Mouse (Mus musculus) layer of hippocampus, postnatal 25 days (tissue): ENCODE data around the gene Erbb3. TPM values are rescaled to one million over a fixed set of nuclear protein-coding genes. Genes with fewer than 3 reads are reported as not detected.
"Not testable (repeated sequence)": the region's sequence is repeated elsewhere in the genome, so short reads cannot be mapped to it uniquely, and the experiment has no call there.

Source experiments
- DNase-seq, 2 experiments: peaks; one replicate each; pipeline ENCODE4 v3.0.0; 2022; ENCODE audit warnings: mixed read lengths in 2 of 2, low spot score in 1 of 2; ENCODE audit errors: extremely low spot score in 1 of 2
- total RNA-seq, 2 experiments: library from RNA; stranded (reverse); gene quantifications; 2 replicates each; pipeline ENCODE4 v1.2.3; 2021

Erbb3 gene
- 1 to 10 TPM; 9.7 to 10.0 TPM for total RNA-seq

DNA sequence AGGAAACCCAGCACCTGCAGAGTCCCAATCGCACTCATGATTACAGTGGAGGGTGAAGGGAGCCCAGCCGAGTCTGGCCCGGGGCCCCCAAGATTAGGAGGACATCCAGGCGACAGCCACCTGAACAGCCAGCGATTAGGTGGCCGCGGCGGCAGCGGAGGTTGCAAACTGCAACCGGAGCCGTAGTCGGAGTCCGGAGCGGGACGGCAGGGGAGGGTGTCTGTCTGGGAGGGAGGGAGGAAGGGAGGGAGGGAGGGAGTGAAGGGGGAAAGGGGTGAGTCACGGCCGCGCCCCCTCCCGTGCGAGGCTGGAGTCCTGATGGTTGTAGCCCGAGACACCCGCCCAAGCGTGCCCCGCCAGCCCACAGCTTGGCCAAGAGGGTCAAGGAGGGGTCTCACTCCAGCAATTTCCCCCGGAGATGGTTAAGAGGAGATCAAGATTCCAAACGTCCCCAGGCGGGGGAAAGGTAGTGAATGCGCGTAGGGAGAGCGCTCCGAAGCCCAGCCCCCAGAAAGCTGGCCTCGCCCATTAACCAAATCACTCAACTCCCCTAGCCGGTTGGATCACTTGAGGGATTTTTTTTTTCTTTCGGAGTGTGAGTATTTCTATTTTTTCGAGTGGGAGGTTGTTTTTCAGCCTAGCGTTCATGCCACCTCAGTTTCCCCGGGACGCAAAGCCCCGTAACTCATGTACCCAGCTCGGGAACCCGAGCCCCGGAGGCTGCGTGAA is at the start of gene Erbb3:
TSS of gene Erbb3 (minus strand) at position 189 of the 729 bp plus-strand sequence.
- no peak for DNase-seq

- no peak for DNase-seq
Observed at GRCm38 (mm10) chr10:128637011-128637410, 47.6 kb upstream of the Erbb3 start.

- no peak for DNase-seq
Observed at GRCm38 (mm10) chr10:128636561-128636960, 47.1 kb upstream of the Erbb3 start.

DNA sequence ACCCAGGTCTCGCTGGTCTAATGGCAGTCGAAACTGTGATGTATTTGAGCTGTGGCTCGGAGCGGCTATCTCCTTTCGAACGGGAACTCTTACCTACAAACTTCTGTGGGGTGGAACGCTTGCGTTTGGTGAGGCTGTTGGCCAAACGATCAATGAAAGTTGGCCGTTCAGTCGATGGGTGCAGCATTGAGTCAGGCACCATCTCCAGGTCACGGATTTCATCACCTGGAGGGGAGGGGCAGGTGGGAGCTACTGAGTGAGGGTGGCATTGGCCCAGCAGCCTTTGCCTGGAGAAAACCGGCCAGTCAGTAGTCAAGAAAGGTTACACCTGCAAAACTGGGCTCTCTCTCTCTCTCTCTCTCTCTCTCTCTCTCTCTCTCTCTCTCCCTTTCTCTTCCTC is 46.2 kb upstream of the Erbb3 start:
- no peak for DNase-seq

GRCm38 (mm10) chr10:128631571-128631970 is 42.1 kb upstream of the Erbb3 start:
- DNase-seq, result no peak

DNA sequence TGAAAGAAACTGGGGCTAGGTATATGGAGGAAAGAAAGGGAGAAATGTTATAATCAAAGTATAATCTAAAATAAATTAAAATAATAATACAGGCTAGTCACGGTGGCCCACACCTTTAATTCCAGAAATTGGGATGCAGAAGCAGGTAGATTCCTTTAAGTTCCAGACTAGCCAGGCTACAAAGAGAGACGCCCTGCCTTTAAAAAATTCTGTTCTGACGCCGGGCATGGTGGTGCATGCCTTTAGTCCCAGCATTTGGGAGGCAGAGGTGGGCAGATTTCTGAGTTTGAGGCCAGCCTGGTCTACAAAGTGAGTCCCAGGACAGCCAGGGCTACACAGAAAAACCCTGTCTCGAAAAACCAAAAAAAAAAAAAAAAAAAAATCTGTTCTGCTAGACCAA is 40.9 kb upstream of the Erbb3 start:
- DNase-seq, result not testable (repeated sequence)

DNA sequence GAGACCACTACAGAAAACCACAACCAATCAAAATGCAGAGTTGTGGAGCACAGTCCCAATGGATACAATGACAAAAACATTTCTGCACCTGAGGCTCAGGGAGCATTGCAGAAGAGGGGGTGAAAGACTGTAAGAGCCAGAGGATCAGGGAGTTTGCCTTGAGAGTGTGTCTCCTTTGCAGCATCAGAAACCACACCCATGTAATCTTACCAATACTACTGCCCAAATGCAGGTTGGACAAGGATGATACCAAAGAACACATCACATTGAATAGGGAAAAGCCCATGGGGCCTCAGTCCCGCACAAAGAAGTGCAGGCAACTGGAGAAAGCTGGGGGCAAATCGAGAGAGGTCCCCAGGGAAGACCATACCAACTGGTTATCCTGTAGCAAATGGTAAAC is 40.3 kb upstream of the Erbb3 start:
- DNase-seq, result no peak

DNA sequence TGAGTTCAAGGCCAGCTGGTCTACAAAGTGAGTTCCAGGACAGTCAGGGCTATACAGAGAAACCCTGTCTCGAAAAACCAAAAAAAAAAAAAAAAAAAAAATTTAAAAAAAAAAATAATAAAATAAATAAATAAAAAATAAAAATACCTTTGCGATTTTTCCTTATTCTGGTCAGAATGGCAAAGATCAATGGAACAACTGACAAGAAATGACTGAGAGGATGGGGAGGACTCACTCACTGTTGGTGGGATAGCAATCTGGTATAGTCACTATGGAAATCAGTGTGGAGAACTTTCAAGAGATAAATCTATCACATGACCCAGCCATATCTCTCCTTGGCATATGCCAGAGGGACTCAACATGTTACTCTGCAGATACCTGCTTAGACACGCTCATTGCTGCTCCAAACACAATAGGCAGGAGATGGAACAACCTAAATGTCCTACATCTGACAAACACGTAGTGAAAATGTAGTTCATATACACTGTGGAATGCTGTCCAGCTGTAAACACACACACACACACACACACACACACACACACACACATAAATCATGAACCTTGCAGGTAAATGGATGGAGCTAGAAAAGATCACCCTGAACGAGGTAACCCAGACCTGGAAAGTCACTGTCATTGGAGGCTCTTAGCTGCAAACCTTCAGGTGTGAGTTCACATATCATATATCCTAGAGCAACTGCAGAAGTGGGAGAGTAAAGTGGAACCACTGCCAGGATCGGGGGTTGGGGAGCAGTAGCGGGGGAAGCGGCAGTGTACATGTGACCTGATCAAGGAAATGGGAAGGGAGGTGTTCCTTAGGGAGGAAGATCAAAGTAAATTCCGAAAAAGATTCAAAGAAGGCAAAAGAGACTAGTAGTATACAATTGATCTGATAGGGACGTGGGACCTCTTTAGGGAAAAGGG is 38.2 kb upstream of the Erbb3 start:
- DNase-seq, result no peak

- peak; percentile 78 to 79 for DNase-seq
Observed at GRCm38 (mm10) chr10:128626311-128627310, 37.2 kb upstream of the Erbb3 start, which contains the start of gene Rps26. Gene Rps26, minus strand, starts transcription at chr10:128626747.

DNA sequence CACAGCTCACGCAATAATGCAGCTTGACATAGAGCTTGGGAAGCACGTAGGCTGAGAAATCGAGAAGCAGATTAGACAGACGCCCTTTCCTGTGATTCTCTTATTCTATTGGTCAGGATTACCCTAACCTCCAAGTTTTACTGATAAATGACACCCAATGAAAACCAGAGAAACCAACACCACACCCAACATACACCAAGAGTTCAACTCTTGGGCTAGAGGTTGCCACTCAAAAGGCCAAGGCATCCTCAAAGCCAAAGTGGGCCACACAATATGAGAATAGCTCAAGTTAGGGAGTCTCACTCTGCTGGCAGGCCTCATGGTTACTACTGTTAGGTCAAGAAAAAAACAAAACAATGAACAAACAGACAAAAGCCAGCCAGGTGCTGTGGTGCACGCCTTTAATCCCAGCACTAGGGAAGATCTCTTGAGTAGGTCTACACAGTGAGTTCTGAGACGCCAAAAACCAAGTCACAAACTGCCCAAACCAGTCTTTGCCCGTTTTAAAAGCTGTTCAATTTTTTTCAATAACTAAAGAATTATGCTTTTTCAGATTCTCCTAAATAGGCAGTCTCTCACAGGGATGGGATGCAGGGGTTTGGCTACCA is 35.9 kb upstream of the Erbb3 start:
- no peak for DNase-seq

DNA sequence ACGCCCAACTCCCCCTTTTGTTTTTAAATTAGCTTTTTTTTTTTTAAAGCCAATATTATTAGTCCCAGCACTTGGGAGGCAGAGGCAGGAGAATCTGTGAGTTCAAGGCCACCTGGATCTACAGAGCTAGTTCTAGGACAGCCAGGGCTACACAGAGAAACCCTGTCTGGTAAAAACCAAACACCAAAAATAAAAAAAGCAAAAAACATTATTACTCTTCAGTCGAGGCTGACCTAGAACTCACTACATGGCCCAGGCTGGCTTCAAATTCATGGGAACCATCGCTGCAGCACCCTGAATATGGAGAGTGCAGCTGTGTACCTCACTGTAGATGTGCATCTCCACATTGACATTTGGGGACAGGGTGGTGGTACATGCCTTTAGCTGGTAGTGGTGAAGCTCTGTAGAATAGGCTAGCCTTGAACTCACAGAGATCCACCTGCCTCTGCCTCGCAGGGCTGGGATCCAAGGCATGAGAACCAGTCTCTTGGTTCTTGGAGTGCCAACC is 33.7 kb upstream of the Erbb3 start:
- not testable (repeated sequence) for DNase-seq

DNA sequence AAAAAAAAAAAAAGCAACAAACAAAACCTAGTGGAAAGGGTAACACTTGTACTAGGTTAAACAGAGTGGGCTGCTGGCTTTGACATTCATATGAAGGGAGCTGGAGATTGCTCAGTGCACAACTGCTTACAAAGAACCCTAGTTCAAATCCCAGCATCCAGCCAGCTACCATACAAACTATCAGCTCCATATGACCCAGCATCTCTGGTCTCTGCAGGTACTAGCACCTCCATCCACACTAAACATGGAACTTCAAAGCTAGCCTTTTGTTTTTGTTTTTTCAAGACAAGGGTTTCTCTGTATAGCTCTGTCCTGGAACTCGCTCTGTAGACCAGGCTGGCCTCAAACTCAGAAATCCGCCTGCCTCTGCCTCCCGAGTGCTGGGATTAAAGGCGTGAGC is 33.2 kb upstream of the Erbb3 start:
- no peak for DNase-seq

DNA sequence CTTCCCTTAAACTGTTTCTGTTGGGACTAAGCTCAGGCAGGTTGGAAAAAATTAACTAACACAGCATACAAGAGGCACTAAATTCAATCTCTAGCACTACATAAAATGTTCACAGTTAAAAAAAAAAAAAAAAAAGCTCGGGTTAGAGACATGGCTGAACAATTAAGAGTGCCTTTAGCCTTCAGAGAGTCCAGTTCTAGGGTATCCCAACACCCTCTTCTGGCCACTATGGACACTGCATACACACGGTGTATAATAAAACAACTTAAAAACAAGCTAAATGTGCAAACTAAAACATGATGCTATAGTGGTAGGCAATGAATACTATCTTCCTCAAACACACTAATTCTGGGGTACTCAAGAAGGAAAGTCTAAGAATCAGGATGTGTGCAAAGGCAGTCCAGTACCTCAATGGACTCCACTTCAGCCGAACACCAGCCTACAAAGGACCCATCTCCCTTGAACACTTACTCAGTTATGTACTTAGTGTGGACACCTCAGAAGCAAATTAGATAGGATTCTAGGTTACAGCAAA is 32.6 kb upstream of the Erbb3 start:
- DNase-seq, result no peak

DNA sequence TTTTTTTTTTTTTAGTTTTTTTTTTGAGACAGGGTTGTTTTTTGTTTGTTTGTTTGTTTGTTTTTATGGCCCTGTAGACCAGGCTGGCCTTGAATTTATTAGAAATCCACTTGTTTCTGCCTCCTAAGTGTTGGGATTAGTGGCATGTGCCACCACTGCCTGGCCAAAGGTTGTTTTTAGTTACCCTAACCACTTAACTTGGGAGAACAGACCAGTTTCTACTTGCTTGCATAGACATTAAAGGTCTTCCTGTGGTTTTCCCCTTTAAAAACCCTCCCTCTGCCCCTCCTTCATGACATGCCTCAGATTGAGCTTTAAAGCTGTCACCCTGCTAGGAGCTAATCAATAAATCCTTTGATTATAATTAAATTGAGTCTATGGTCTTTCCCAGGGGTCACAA is 30.8 kb upstream of the Erbb3 start:
- no peak for DNase-seq

DNA sequence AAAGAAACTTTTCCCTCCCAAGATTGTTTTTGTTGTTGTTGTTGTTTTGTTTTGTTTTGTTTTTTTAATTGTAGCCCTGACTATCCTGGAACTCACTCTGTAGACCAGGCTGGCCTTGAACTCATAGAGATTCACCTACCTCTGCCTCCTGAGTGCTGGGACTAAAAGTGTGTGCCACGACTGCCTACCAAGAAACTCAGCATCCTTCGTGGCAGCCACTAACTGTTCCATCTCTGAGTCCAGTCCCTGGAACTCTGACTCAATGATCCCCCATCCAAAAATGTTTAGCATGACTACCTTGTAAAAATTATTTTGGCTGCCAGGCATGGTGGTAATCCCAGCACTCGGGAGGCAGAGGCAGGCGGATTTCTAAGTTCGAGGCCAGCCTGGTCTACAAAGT is 29.7 kb upstream of the Erbb3 start:
- DNase-seq, result not testable (repeated sequence)

DNA sequence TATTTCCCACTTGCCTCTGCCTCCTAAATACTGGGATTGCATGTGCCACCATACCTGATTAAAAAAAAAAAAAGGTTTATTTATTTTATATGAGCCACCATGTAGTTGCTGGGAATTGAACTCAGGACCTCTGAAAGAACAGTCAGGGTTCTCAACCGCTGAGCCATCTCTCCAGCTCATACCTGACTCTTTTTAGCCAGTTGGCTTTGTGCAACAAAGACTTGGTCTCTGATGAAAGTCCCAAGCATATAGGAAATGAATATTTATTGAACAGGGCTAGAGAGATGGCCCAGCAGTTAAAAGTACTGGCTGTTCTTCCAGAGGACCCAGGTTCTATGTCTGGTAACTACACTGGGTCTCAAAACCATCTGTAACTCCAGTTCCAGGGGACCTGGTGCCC is 29.1 kb upstream of the Erbb3 start:
- no peak for DNase-seq

- not testable (repeated sequence) for DNase-seq
Observed at GRCm38 (mm10) chr10:128615798-128616448, 26.5 kb upstream of the Erbb3 start.

DNA sequence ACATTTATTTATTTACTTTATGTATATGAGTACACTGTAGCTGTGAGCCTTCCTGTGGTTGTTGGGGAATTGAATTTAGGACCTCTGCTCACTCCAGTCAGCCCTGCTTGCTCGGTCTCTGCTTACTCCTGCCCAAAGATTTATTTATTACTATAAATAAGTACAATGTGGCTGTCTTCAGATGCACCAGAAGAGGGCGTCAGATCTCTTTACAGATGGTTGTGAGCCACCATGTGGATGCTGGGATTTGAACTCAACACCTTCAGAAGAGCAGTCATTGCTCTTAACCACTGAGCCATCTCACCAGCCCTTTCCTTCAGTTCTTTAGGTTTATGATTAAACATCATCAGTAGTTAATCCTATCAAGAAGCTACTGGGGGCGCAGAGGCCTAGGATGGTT is 25.5 kb upstream of the Erbb3 start:
- DNase-seq, result no peak

DNA sequence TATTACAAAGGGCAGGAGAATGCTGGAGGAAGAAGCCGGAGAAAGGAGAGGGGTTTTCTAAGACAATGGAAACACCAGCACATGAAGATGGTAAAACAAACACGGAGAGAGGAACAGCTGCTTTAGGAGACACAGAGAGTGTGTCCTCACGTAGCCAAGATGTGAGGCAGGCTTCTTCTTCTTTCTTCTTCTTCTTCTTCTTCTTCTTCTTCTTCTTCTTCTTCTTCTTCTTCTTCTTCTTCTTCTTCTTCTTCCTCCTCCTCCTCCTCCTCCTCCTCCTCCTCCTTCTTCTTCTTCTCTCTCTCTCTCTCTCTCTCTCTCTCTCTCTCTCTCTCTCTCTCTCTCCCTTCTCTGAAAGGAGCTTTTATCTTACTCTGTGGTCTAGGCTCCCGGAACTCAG is 24.4 kb upstream of the Erbb3 start:
- not testable (repeated sequence) for DNase-seq
